Mouse (Mus musculus) CH12F3 (cell line): Measurements from ENCODE around the gene Entpd7.

Experiments
- in situ Hi-C: fragments of 300-500 bp; cut with MboI; formaldehyde crosslinking; loops from 2 replicates; pipeline ENCODE4 v1.14.3; 2020; ENCODE audit warnings: low sequenced_read_pairs

Gene Entpd7

DNA sequence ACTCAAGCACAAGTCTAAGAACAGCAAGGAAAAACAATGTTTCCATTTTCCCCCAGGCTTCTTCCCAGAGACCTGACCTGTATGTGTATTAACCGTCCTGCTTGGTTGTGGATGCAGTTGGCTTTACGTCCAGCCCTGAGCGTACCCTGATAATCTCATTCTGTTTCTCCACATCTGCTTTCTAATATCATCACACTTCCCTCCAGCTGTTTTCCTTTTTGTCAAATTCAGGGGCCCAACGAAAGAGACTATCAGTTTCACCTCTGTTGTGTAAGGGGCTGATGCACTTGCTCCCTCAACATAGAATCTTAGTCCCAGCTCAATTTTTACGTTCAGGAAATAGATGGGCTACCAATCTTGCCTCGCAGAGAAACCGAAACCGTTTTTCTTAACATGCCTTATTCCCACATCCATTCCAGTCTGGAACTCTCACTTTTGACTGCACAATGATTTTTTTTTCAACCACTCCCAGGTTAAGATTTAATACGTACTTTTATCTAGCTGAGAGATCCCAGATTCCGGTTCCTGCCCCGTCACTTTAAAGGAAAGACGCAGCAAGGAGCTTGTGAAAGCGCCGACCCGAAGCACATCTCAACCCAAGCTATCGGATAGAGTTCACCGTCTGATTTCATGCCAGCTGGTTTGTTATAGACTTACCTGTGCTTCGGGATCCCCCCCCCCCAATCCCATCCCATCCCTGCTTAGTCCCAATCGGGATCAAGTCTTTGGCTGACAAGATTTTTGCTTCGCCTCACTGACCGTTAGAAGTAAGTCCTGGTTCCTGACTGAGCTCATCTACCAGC is 15.8 kb upstream of the Entpd7 start:
- in situ Hi-C loops, result no loop called here

DNA sequence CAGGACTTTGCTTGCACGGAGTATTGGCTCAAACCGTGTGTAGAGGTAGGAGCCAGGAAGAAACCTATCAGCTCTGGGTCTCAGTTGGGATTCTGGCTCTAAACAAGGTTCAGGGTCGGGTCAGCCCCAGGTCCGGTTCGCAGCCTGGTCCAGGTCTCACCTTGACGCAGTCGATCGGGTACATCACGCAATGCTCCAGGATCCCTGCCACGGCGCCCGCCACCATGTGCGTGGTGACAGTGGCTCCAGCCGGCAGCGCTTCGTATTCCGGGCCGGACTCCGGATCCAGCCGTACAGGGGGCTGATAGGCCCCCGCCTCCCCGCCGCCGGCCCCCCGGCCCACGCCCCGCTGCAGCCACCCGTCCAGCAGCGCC is 15.2 kb upstream of the Entpd7 start:
- in situ Hi-C loops, result no loop called here

- in situ Hi-C loops, result no loop called here
These were observed 14.5 kb upstream of the Entpd7 start, which contains the start of gene Slc25a28 for GRCm38 (mm10) chr19:43674730-43675524. Slc25a28 (minus strand) TSS chr19:43674881.

- in situ Hi-C loops, result no loop called here
These were observed 13.7 kb upstream of the Entpd7 start for GRCm38 (mm10) chr19:43675525-43676400.

GRCm38 (mm10) chr19:43678467-43679003 is 10.9 kb upstream of the Entpd7 start:
- in situ Hi-C loops, result no loop called here

- in situ Hi-C loops, result no loop called here
These were observed 9.9 kb upstream of the Entpd7 start for GRCm38 (mm10) chr19:43679474-43679981.

- in situ Hi-C loops, result no loop called here
These were observed 7.9 kb upstream of the Entpd7 start for GRCm38 (mm10) chr19:43681541-43681940.

- in situ Hi-C loops, result no loop called here
These were observed 3.3 kb downstream of the Entpd7 start for GRCm38 (mm10) chr19:43692815-43693214.

DNA sequence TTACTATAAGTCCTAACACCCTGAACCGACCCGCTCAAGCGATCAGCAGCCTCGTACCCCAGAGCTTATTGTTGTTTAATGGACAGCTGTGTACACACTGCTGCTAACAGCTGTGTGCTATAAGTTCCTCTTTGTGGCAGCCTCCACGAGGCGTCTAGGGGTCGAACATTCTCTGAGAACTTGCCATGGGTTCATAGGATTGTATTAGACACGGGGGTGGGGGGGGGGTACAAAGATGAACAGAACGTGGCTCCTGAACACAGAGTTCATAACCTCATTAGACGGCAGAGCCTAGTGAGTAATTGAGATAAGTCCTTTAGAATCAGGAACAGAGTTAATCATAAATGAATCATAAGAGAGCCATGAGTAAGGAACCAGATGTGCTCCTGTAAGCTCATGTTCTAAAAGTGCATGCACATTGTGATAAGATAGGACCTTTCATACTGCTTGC is 6.1 kb downstream of the Entpd7 start:
- in situ Hi-C loops, result no loop called here

DNA sequence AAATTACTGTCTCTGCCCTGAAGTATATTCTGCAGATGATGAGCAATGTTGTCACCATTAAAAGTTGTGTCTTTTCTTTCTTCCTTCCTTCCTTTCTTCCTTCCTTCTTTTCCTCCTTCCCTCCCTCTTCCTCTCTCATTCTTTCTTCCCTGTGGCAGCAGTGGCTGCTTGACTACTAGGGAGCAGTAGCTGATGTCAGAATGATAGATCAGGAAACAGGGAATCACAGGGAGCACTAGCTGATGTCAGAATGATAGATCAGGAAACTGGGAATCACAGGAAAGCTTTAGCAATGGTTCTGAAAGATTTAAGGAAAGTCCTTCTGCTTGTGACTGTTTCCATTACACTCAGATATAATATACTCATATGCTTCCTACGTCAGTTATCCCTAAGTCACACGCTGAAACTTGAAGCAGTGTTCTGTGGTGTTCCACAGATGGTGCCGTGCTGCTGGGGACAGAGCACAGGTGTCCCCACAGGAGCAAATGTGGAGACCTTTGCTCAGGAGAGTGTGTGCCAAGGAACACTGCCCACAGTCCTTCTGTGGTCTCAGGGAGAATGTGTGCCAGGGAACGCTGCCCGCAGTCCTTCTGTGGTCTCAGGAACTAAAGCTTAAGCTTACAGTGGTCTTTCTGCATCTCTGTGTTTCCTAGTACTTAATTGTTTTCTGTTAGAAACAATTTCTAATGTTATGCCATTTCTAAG is 8.3 kb downstream of the Entpd7 start:
- in situ Hi-C loops, result no loop called here

DNA sequence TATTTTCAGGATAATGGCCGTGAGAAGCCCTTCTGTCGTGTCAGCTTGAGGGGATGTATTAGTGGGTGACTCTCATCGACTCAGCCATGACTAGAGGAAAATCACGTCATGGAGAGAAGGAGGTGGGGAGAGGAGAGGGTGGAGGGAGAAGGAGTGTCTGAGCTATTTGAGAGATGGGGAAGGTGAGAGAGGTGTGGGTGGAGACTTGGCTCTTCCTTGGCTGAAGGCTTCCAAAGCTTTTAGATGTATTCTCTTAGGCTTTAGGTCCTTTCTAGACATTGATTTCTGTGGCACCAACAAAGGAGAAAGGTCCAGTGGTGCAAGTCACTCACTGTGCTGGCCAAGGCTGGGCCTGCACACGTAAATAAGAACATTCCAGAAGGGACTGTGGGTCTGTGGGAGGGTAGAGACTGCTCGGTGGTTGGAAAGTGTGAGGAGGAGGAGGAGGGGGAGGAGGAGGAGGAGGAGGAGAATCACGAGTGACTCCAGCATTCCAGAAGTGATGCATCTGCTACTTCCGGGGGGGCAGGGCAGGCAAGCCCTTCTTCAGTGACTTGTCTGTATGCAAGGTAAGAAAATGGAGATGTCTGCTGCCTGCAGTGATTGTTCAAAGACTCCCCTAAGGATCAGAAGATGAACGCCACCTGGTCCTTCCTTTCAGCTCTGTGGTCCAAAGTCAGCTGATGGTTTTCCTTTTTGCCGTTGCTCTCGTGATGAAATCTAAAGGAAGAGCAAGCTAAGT is 9.7 kb downstream of the Entpd7 start:
- in situ Hi-C loops, result no loop called here

GRCm38 (mm10) chr19:43699763-43700155 is 10.3 kb downstream of the Entpd7 start:
- in situ Hi-C loops, result no loop called here

DNA sequence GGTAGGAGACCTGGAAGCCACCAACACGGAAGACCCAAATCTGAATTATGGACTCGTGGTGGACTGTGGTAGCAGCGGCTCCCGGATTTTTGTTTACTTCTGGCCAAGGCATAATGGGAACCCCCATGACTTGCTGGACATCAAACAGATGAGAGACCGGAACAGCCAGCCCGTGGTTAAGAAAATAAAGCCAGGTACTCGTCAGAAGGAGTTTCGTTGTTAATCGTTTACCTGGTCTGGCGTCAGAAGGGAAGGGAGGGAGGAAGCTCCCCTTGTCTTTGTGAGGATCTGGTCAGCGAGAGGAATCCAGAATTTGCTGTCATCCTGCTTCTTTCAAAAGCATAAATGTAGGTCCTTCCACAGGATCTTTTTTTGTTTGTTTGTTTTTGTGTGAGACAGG is 14.7 kb downstream of the Entpd7 start:
- in situ Hi-C loops, result no loop called here

GRCm38 (mm10) chr19:43704787-43705497 is 15.5 kb downstream of the Entpd7 start:
- in situ Hi-C loops, result no loop called here

- in situ Hi-C loops, result no loop called here
These were observed 18.7 kb downstream of the Entpd7 start for GRCm38 (mm10) chr19:43708206-43708605.

DNA sequence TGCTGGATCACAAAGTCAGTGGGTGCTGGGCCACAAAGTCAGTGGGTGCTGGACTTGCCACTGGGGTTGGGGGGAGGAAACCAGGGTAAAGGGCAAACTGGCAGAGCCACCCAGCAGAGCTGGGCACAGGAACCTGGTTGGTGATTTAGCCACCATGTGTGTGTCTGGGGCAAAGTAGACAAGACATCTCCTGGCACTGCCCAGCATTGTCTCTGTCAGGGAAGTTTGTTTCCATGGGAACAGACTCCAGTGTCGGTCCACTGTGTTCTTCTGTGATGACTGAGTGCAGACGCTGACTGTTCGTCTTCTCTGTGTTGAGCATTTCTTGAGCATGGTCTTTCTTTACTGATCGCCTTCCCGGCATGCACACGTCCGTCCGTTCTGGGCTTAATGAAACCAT is 19.8 kb downstream of the Entpd7 start:
- in situ Hi-C loops, result no loop called here

DNA sequence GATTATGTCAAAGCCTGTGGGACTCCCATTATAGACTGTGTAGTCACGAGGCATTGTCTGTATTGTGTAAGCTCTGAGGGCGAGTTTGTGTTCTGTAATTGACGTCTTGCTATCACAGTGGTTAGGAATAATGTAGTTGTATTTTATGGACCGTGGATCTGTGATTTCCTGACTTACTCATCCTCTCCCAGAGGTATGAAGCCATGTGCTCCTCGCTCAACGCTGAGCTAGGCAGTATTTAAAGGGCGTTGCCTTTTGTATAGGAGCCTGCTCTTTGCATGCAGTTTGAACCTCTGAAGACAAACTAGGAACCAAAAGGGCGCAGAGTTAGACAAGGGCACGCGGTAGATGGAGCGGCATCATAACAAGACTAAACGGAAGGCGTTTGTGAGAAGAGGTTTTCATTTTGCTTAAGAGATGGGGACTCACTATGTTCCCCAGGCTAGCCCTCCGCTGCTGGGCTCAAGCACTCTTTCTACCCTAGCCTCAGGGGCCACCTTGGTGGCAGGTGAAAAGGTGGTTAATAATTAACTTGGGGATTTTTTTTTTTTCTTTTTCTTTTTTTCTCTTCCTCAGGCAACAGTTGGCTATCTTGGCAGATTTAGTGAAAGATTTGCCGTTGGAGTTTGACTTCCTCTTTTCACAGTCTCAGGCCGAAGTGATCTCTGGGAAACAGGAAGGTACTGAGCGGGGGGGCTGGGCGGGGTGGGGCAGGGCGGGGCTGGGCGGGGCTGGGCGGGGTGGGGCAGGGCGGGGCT is 21.9 kb downstream of the Entpd7 start:
- in situ Hi-C loops, result no loop called here

DNA sequence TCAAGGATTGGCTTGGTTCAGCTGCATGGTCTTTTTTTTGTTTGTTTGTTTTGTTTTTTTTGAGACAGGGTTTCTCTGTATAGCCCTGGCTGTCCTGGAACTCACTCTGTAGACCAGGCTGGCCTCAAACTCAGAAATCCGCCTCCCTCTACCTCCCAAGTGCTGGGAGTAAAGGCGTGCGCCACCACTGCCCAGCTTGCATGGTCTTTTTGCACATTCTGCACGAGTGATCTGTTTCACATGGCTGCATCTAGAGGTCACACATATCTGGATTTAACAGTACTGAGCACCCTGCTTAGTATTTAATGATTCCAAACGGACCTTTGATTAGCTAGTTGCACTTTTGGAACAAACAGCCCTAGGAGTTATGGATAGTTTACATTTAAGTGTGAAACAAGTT is 22.5 kb downstream of the Entpd7 start:
- in situ Hi-C loops, result no loop called here
